ENCODE assay signal across 8 mouse cellular contexts in genomic region chrX:102251221-102251936, GRCm38 (mm10). TPM values are rescaled to one million over a fixed set of nuclear protein-coding genes. Genes with fewer than 3 reads are reported as not detected.
DNase-seq lines count a peak whose midpoint lies in the region; ATAC-seq and TF ChIP-seq lines count a peak whose summit lies in the region.

No protein-coding gene starts in this region.

- no peaks in the 10 kb centered on the region for H3K9me3 ChIP-seq in forebrain, embryonic 14.5 days (replicated peaks; ENCODE audit: control insufficient read depth, low read length)
- H3K9me3 ChIP-seq in midbrain, postnatal 0 days (ENCODE audit: low read length): no peaks in the 10 kb centered on the region

- TF ChIP-seq POLR2A in thymus, adult 2 months (IDR thresholded peaks at IDR 0.05; ENCODE audit: control insufficient read depth, extremely low read depth, insufficient read depth, low read length, poor library complexity): no peak

- no peaks in the 10 kb centered on the region for H3K36me3 ChIP-seq in thymus, adult 2 months (ENCODE audit: control insufficient read depth, insufficient read depth, low read length)
- no peaks in the 10 kb centered on the region for H3K36me3 ChIP-seq in forebrain, embryonic 14.5 days (ENCODE audit: control insufficient read depth, insufficient read depth, low read length)
- no peaks in the 10 kb centered on the region for H3K36me3 ChIP-seq in midbrain, postnatal 0 days (ENCODE audit: insufficient read depth, low read length)

- peak overlapping the region; percentile 28 for H3K4me3 ChIP-seq in thymus, adult 2 months (ENCODE audit: control insufficient read depth, insufficient read depth, low read length)
- H3K4me3 ChIP-seq in forebrain, embryonic 14.5 days (ENCODE audit: low read depth, low read length): peak overlapping the region; percentile 45
- H3K4me3 ChIP-seq in midbrain, postnatal 0 days (ENCODE audit: low read depth, low read length): peak overlapping the region; percentile 51

- TF ChIP-seq CTCF in thymus, adult 2 months (IDR thresholded peaks at IDR 0.05; ENCODE audit: borderline replicate concordance, control insufficient read depth, extremely low read depth, insufficient read depth, low read length, poor library complexity): no peak
- no peak for TF ChIP-seq CTCF in midbrain, postnatal 0 days (IDR thresholded peaks at IDR 0.05)

- H3K9ac ChIP-seq in forebrain, embryonic 14.5 days (ENCODE audit: low read length): peak overlapping the region; percentile 58
- peak overlapping the region; percentile 46 for H3K9ac ChIP-seq in midbrain, postnatal 0 days (replicated peaks; ENCODE audit: low read length, poor library complexity, severe bottlenecking)

- peak overlapping the region; percentile 85 for H3K4me2 ChIP-seq in forebrain, embryonic 14.5 days (ENCODE audit: low read length)
- peak overlapping the region; percentile 64 for H3K4me2 ChIP-seq in midbrain, postnatal 0 days (ENCODE audit: low read depth, low read length, poor library complexity, severe bottlenecking)

- peaks cover 5% of the 10 kb centered on the region; the same call in 1 of the 2 replicates for H3K27me3 ChIP-seq in thymus, adult 2 months (ENCODE audit: control insufficient read depth, insufficient read depth, low read length)
- peaks cover 16% of the 10 kb centered on the region for H3K27me3 ChIP-seq in forebrain, embryonic 14.5 days (replicated peaks; ENCODE audit: control insufficient read depth, insufficient read depth, low read length)
- peaks cover 10% of the 10 kb centered on the region; the same call in 1 of the 2 replicates for H3K27me3 ChIP-seq in midbrain, postnatal 0 days (ENCODE audit: insufficient read depth, low read length)

- peak; percentile 39; the same call in 1 of the 2 replicates for ATAC-seq in frontal cortex, adult (ENCODE audit: low TSS enrichment)
- peak; percentile 10; the same call in 1 of the 2 replicates for ATAC-seq in forebrain, embryonic 14.5 days
- ATAC-seq in midbrain, postnatal 0 days (ENCODE audit: low FRiP score): no peak; the same call in 1 of the 2 replicates

- DNase-seq in frontal cortex, postnatal 14 days (ENCODE audit: low spot score in 2 of 2): no peak
- DNase-seq in thymus, adult 2 months: no peak
- no peak for DNase-seq in thymus, postnatal 14 days
- DNase-seq in forebrain, embryonic 14.5 days (ENCODE audit: low spot score): peak; percentile 10
- DNase-seq in kidney, postnatal 14 days: peak; percentile 10
- no peak for DNase-seq in midbrain, postnatal 0 days (ENCODE audit: low spot score)
- no peak for DNase-seq in T-cell, adult 2 months (ENCODE audit: low spot score)

- H3K4me1 ChIP-seq in thymus, adult 2 months (replicated peaks; ENCODE audit: control insufficient read depth, insufficient read depth, low read length): peaks cover 2% of the 10 kb centered on the region; the same call in 1 of the 2 replicates
- no peaks in the 10 kb centered on the region for H3K4me1 ChIP-seq in forebrain, embryonic 14.5 days (ENCODE audit: control insufficient read depth, insufficient read depth, low read length)
- H3K4me1 ChIP-seq in midbrain, postnatal 0 days (ENCODE audit: insufficient read depth, low read length): no peaks in the 10 kb centered on the region

- WGBS in thymus, adult 2 months: 6% methylated on average over 59 of the region's 80 CpGs
- 39% methylated on average over 64 of the region's 80 CpGs for WGBS in forebrain, embryonic 14.5 days
- WGBS in midbrain, postnatal 0 days: 18% methylated on average over 44 of the region's 80 CpGs

- no peak overlapping the region for H3K27ac ChIP-seq in thymus, adult 2 months (ENCODE audit: control insufficient read depth, insufficient read depth, low read length)
- H3K27ac ChIP-seq in forebrain, embryonic 14.5 days (ENCODE audit: low read depth, low read length): no peak overlapping the region; the same call in 1 of the 2 replicates
- H3K27ac ChIP-seq in midbrain, postnatal 0 days (ENCODE audit: low read depth, low read length): no peak overlapping the region

RNA-seq across cellular contexts. Expression of gene Cited1, which starts 0.6 kb away (rescaled TPM):
- 1.4 and 2.0 TPM in 2 replicates for polyA plus RNA-seq in thymus, adult 2 months (2012; rRNA removed)
- polyA plus RNA-seq in forebrain, embryonic 14.5 days (2014; fragmentation: Nextera tagmentation; extraction: Ambion mirVana): 9.7 and 12.4 TPM in 2 replicates
- 6.4 and 6.9 TPM in 2 replicates for total RNA-seq in midbrain, postnatal 0 days (2014; rRNA removed)
- polyA plus RNA-seq in midbrain, postnatal 0 days (2015; fragmentation: Nextera tagmentation; extraction: Ambion mirVana): 13.0 and 22.3 TPM in 2 replicates

Comparison
In these comparisons a context has a peak if more than half of its experiments do, and no peak if none do; other contexts are left out.
1. DNase-seq: peak in forebrain, embryonic 14.5 days (single experiment) and kidney, postnatal 14 days (single experiment); none in frontal cortex, postnatal 14 days (0 of 2), thymus, adult 2 months (single experiment), thymus, postnatal 14 days (single experiment), midbrain, postnatal 0 days (single experiment) and T-cell, adult 2 months (single experiment).
2. Peak in every context shown above with its lines, with median percentiles within 50 percentile points of each other: H3K4me3 ChIP-seq.